Mouse (Mus musculus): ENCODE results near the gene Ralgps2. TPM values are rescaled to one million over a fixed set of nuclear protein-coding genes. Genes with fewer than 3 reads are reported as not detected.

Gene Ralgps2
- total and polyA plus RNA-seq, 3 experiments, result 7.8 to 16.4 TPM; not detected in 1

- TF ChIP-seq CTCF (IDR thresholded peaks at IDR 0.05 in 2 of 3, conservative IDR thresholded peaks at IDR 0.05 in 1 of 3; ENCODE audit: control insufficient read depth in 1 of 3, insufficient read depth in 1 of 3, low read depth in 2 of 3, low read length in 3 of 3, poor library complexity in 1 of 3, severe bottlenecking in 1 of 3) (peak in 1 of 3 experiments; percentile 31; a peak in 2 of 6 replicates), EP300 (IDR thresholded peaks at IDR 0.05; ENCODE audit: low read depth in 1 of 2, low read length in 2 of 2) (no peak), RAD21 (IDR thresholded peaks at IDR 0.05; ENCODE audit: low read depth, low read length) (peak; percentile 28), SMC3 (IDR thresholded peaks at IDR 0.05; ENCODE audit: low read depth, low read length) (peak; percentile 22), JUND (IDR thresholded peaks at IDR 0.05; ENCODE audit: low read depth, low read length) (no peak)
- H3K9me3 ChIP-seq (replicated peaks; ENCODE audit: insufficient read depth, low read length), result no peaks in the 10 kb centered on the region
- no peak overlapping the region for H3K27ac ChIP-seq (ENCODE audit: control insufficient read depth, low read depth, low read length)
- 0 out of 4 replicates have a peak, but pooled peaks cover 0 to 3% of the 10 kb centered on the region in 2 experiments for H3K4me1 ChIP-seq (ENCODE audit: control insufficient read depth in 1 of 2, insufficient read depth in 2 of 2, low read length in 2 of 2)
- no peak for DNase-seq (ENCODE audit: low read depth, low spot score)
- no peak overlapping the region for H3K4me3 ChIP-seq (ENCODE audit: control insufficient read depth in 1 of 2, insufficient read depth in 1 of 2, low read depth in 2 of 2, low read length in 2 of 2)
- H3K36me3 ChIP-seq (ENCODE audit: control insufficient read depth in 1 of 2, insufficient read depth in 2 of 2, low read length in 2 of 2), result no peaks in the 10 kb centered on the region
- no peaks in the 10 kb centered on the region for H3K27me3 ChIP-seq (ENCODE audit: control insufficient read depth in 1 of 2, insufficient read depth in 2 of 2, low read length in 2 of 2)
- H3K9ac ChIP-seq (ENCODE audit: control insufficient read depth, low read depth, low read length, poor library complexity, severe bottlenecking), result no peak overlapping the region
- no peaks in the 10 kb centered on the region for H3K79me2 ChIP-seq (ENCODE audit: control insufficient read depth, insufficient read depth, low read length, poor library complexity)
These were observed 53.5 kb downstream of the Ralgps2 start for GRCm38 (mm10) chr1:156885879-156886278.

- no peaks in the 10 kb centered on the region for H3K79me2 ChIP-seq (ENCODE audit: control insufficient read depth, insufficient read depth, low read length, poor library complexity)
- H3K27me3 ChIP-seq (ENCODE audit: control insufficient read depth in 1 of 2, insufficient read depth in 2 of 2, low read length in 2 of 2), result no peaks in the 10 kb centered on the region
- H3K9me3 ChIP-seq (replicated peaks; ENCODE audit: insufficient read depth, low read length), result no peaks in the 10 kb centered on the region
- no peak for TF ChIP-seq UBTF (IDR thresholded peaks at IDR 0.05; ENCODE audit: borderline replicate concordance, insufficient read depth, low read depth, low read length)
- TF ChIP-seq RCOR1 (IDR thresholded peaks at IDR 0.05; ENCODE audit: low read depth, low read length), result no peak
- 0 out of 4 replicates have a peak, but pooled peaks cover 0 to 3% of the 10 kb centered on the region in 2 experiments for H3K4me1 ChIP-seq (ENCODE audit: control insufficient read depth in 1 of 2, insufficient read depth in 2 of 2, low read length in 2 of 2)
- H3K27ac ChIP-seq (ENCODE audit: control insufficient read depth, low read depth, low read length), result no peak overlapping the region
- no peaks in the 10 kb centered on the region for H3K36me3 ChIP-seq (ENCODE audit: control insufficient read depth in 1 of 2, insufficient read depth in 2 of 2, low read length in 2 of 2)
- H3K4me3 ChIP-seq (ENCODE audit: control insufficient read depth in 1 of 2, insufficient read depth in 1 of 2, low read depth in 2 of 2, low read length in 2 of 2), result no peak overlapping the region
- H3K9ac ChIP-seq (ENCODE audit: control insufficient read depth, low read depth, low read length, poor library complexity, severe bottlenecking), result no peak overlapping the region
- DNase-seq (ENCODE audit: low read depth, low spot score), result no peak
These were observed 54.6 kb downstream of the Ralgps2 start for GRCm38 (mm10) chr1:156884782-156885181.

GRCm38 (mm10) chr1:156870616-156871015 is 68.8 kb downstream of the Ralgps2 start:
- TF ChIP-seq BHLHE40 (IDR thresholded peaks at IDR 0.05; ENCODE audit: borderline replicate concordance, low read depth, low read length) (no peak), MAZ (IDR thresholded peaks at IDR 0.05; ENCODE audit: low read depth, low read length) (no peak), MYC (IDR thresholded peaks at IDR 0.05; ENCODE audit: low read depth, low read length) (no peak), RCOR1 (IDR thresholded peaks at IDR 0.05; ENCODE audit: low read depth, low read length) (no peak), EP300 (IDR thresholded peaks at IDR 0.05; ENCODE audit: low read depth in 1 of 2, low read length in 2 of 2) (no peak), ETS1 (IDR thresholded peaks at IDR 0.05; ENCODE audit: low read depth, low read length) (no peak), MAX (IDR thresholded peaks at IDR 0.05; ENCODE audit: low read length) (no peak), POLR2A (IDR thresholded peaks at IDR 0.05; ENCODE audit: control insufficient read depth in 1 of 2, insufficient read depth in 1 of 2, low read depth in 1 of 2, low read length in 2 of 2, poor library complexity in 1 of 2) (no peak), JUND (IDR thresholded peaks at IDR 0.05; ENCODE audit: low read depth, low read length) (no peak), POLR2AphosphoS5 (IDR thresholded peaks at IDR 0.05; ENCODE audit: borderline replicate concordance, low read depth, low read length) (no peak), ZKSCAN1 (IDR thresholded peaks at IDR 0.05; ENCODE audit: low read depth, low read length) (no peak), TAL1 (IDR thresholded peaks at IDR 0.05; ENCODE audit: low read length) (no peak), POLR2AphosphoS2 (IDR thresholded peaks at IDR 0.05; ENCODE audit: low read length) (no peak), MYB (IDR thresholded peaks at IDR 0.05; ENCODE audit: low read depth, low read length) (no peak), RAD21 (IDR thresholded peaks at IDR 0.05; ENCODE audit: low read depth, low read length) (no peak)
- DNase-seq (ENCODE audit: low read depth, low spot score), result no peak
- Histone ChIP-seq H3K27ac (ENCODE audit: control insufficient read depth, low read depth, low read length) (no peak overlapping the region), H3K27me3 (ENCODE audit: control insufficient read depth in 1 of 2, insufficient read depth in 2 of 2, low read length in 2 of 2) (no peaks in the 10 kb centered on the region), H3K9me3 (replicated peaks; ENCODE audit: insufficient read depth, low read length) (no peaks in the 10 kb centered on the region), H3K79me2 (ENCODE audit: control insufficient read depth, insufficient read depth, low read length, poor library complexity) (no peaks in the 10 kb centered on the region), H3K36me3 (ENCODE audit: control insufficient read depth in 1 of 2, insufficient read depth in 2 of 2, low read length in 2 of 2) (no peaks in the 10 kb centered on the region; a peak in 1 of 4 replicates), H3K9ac (ENCODE audit: control insufficient read depth, low read depth, low read length, poor library complexity, severe bottlenecking) (no peak overlapping the region), H3K4me1 (ENCODE audit: control insufficient read depth in 1 of 2, insufficient read depth in 2 of 2, low read length in 2 of 2) (peaks cover 0 to 2% of the 10 kb centered on the region in 2 experiments; a peak in 2 of 4 replicates), H3K4me3 (ENCODE audit: control insufficient read depth in 1 of 2, insufficient read depth in 1 of 2, low read depth in 2 of 2, low read length in 2 of 2) (no peak overlapping the region)
